Mouse (Mus musculus): ENCODE data around the gene Bmp2k. TPM values are rescaled to one million over a fixed set of nuclear protein-coding genes. Genes with fewer than 3 reads are reported as not detected.

Bmp2k gene
- polyA plus RNA-seq (2012; rRNA removed) = 13.0 and 14.8 TPM in 2 replicates

DNA sequence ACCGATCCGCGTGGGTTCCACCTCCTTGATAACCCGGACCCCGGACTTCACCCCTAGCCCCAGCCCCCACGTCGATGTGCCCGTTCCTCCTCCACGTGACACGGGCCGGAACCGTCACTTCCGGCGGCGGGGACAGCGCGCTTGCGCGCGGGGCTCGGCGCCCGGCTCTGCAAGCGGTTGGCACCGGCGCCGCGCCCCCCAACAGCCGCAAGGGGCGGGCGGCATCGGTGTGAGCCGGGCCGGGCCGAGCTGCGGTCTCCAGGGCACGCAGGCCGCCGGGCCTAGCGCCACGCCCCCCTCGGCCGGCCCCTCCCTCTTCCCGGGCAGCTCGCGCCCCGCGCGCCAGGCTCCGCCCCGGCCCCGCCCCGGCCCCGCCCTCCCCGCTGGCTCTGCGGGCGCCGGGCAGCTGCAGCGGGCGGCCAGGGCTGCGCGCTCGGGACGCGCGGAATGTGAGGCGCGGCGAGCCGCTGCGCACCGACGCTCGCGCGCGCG is at the start of gene Bmp2k:
Gene Bmp2k (plus strand): TSS at position 380 of the 492 bp plus-strand sequence.

GRCm38 (mm10) chr5:97111207-97111910 is 113.9 kb downstream of the Bmp2k start, which contains the start of gene Paqr3:
Paqr3 (minus strand) TSS chr5:97111596.

Other genes with a start within 250 kb of the Bmp2k start
- gene Anxa3, start 204.3 kb upstream of the Bmp2k start, polyA plus RNA-seq (2012; rRNA removed) = 10.3 and 11.9 TPM in 2 replicates
- gene Paqr3, start 113.9 kb downstream of the Bmp2k start, polyA plus RNA-seq (2012; rRNA removed) = 0.51 and 0.80 TPM in 2 replicates